Mouse (Mus musculus) MEL (cell line): ENCODE data around the gene Grik4. TPM values are rescaled to one million over a fixed set of nuclear protein-coding genes. Genes with fewer than 3 reads are reported as not detected.

Experiments
- DNase-seq: peaks from one replicate; pipeline ENCODE4 v3.0.0; 2011; ENCODE audit warnings: low read depth, low spot score
- H3K27ac ChIP-seq: 2 replicates; pipeline ENCODE4 v1.5.1; 2012; ENCODE audit warnings: low read depth, mild to moderate bottlenecking, control low read depth, low read length, moderate library complexity; ENCODE audit not compliant: control insufficient read depth
- H3K27me3 ChIP-seq, 2 experiments: fragments of 150-350 bp in 1 of 2; sonication (generic) in 1 of 2; 2 replicates each; pipeline ENCODE4 v1.6.1; 2012; ENCODE audit warnings: low read length in 2 of 2, mild to moderate bottlenecking in 2 of 2, improper control_type of control experiment in 1 of 2, moderate library complexity in 1 of 2; ENCODE audit not compliant: insufficient read depth in 2 of 2, control insufficient read depth in 1 of 2
- H3K36me3 ChIP-seq, 2 experiments: 2 replicates each; pipeline ENCODE4 v1.6.1; 2012 to 2014; ENCODE audit warnings: low read length in 2 of 2, improper control_type of control experiment in 1 of 2, inconsistent platforms in 1 of 2, mild to moderate bottlenecking in 1 of 2; ENCODE audit not compliant: insufficient read depth in 2 of 2, control insufficient read depth in 1 of 2
- H3K4me1 ChIP-seq, 2 experiments: fragments of 150-350 bp in 1 of 2; sonication (generic) in 1 of 2; 2 replicates each; pipeline ENCODE4 v1.6.1; 2012; ENCODE audit warnings: low read length in 2 of 2, improper control_type of control experiment in 1 of 2, mild to moderate bottlenecking in 1 of 2; ENCODE audit not compliant: insufficient read depth in 2 of 2, control insufficient read depth in 1 of 2
- H3K4me3 ChIP-seq, 2 experiments: fragments of 150-350 bp in 1 of 2; sonication (generic) in 1 of 2; 2 replicates each; pipeline ENCODE4 v1.5.1; 2012; ENCODE audit warnings: low read depth in 2 of 2, low read length in 2 of 2, mild to moderate bottlenecking in 2 of 2, moderate library complexity in 2 of 2, control low read depth in 1 of 2, improper control_type of control experiment in 1 of 2; ENCODE audit not compliant: control insufficient read depth in 1 of 2, insufficient read depth in 1 of 2
- H3K79me2 ChIP-seq: 2 replicates; pipeline ENCODE4 v1.6.1; 2012; ENCODE audit warnings: mild to moderate bottlenecking, low read length, moderate library complexity; ENCODE audit not compliant: control insufficient read depth, poor library complexity, insufficient read depth
- H3K9ac ChIP-seq: 2 replicates; pipeline ENCODE4 v1.6.1; 2012; ENCODE audit warnings: low read depth, mild to moderate bottlenecking, control low read depth, low read length, moderate library complexity; ENCODE audit not compliant: control insufficient read depth, poor library complexity, severe bottlenecking
- H3K9me3 ChIP-seq: fragments of 150-350 bp; sonication (generic); replicated peaks from 2 replicates; pipeline ENCODE4 v1.6.1; 2012; ENCODE audit warnings: mild to moderate bottlenecking, low read length, improper control_type of control experiment, moderate library complexity; ENCODE audit not compliant: insufficient read depth
- CHD1 ChIP-seq: IDR thresholded peaks from 2 replicates; pipeline ENCODE4 v1.6.1; 2012; ENCODE audit warnings: low read depth, mild to moderate bottlenecking, inconsistent platforms, low read length, improper control_type of control experiment
- ELF1 ChIP-seq: IDR thresholded peaks from 2 replicates; pipeline ENCODE4 v1.6.1; 2014; ENCODE audit warnings: low read depth, mild to moderate bottlenecking, inconsistent platforms, low read length, improper control_type of control experiment, moderate library complexity
- GATA1 ChIP-seq: IDR thresholded peaks from 2 replicates; pipeline ENCODE4 v1.6.1; 2011; ENCODE audit warnings: low read depth, low read length, improper control_type of control experiment
- JUND ChIP-seq: IDR thresholded peaks from 2 replicates; pipeline ENCODE4 v1.6.1; 2011; ENCODE audit warnings: low read depth, mild to moderate bottlenecking, improper control_type of control experiment, low read length
- MAX ChIP-seq: IDR thresholded peaks from 2 replicates; pipeline ENCODE4 v1.6.1; 2011; ENCODE audit warnings: low read length, improper control_type of control experiment
- MAZ ChIP-seq: IDR thresholded peaks from 2 replicates; pipeline ENCODE4 v1.6.1; 2012; ENCODE audit warnings: low read depth, mild to moderate bottlenecking, inconsistent platforms, low read length, improper control_type of control experiment
- MEF2A ChIP-seq: IDR thresholded peaks from 2 replicates; pipeline ENCODE4 v1.6.1; 2014; ENCODE audit warnings: low read depth, mild to moderate bottlenecking, inconsistent platforms, low read length, improper control_type of control experiment; ENCODE audit not compliant: poor library complexity, insufficient replicate concordance, severe bottlenecking; ENCODE audit errors: extremely low read depth
- MXI1 ChIP-seq: IDR thresholded peaks from 2 replicates; pipeline ENCODE4 v1.6.1; 2011; ENCODE audit warnings: mild to moderate bottlenecking, low read depth, low read length, improper control_type of control experiment
- NELFE ChIP-seq: IDR thresholded peaks from 2 replicates; pipeline ENCODE4 v1.6.1; 2011; ENCODE audit warnings: low read depth, low read length, improper control_type of control experiment
- NRF1 ChIP-seq: IDR thresholded peaks from 2 replicates; pipeline ENCODE4 v1.6.1; 2014; ENCODE audit warnings: low read depth, mild to moderate bottlenecking, inconsistent platforms, low read length, improper control_type of control experiment, moderate library complexity; ENCODE audit not compliant: poor library complexity, insufficient read depth, severe bottlenecking
- POLR2A ChIP-seq, 2 experiments: IDR thresholded peaks; 2 replicates each; pipeline ENCODE4 v1.6.1; 2011 to 2012; ENCODE audit warnings: low read length in 2 of 2, mild to moderate bottlenecking in 2 of 2, control low read depth in 1 of 2, improper control_type of control experiment in 1 of 2, low read depth in 1 of 2, moderate library complexity in 1 of 2; ENCODE audit not compliant: control insufficient read depth in 1 of 2, insufficient read depth in 1 of 2, poor library complexity in 1 of 2
- POLR2AphosphoS2 ChIP-seq: IDR thresholded peaks from 2 replicates; pipeline ENCODE4 v1.6.1; 2011; ENCODE audit warnings: low read length, improper control_type of control experiment
- POLR2AphosphoS5 ChIP-seq: IDR thresholded peaks from 2 replicates; pipeline ENCODE4 v1.6.1; 2012; ENCODE audit warnings: low read depth, borderline replicate concordance, mild to moderate bottlenecking, inconsistent platforms, low read length, moderate library complexity, mixed read lengths
- RCOR1 ChIP-seq: IDR thresholded peaks from 2 replicates; pipeline ENCODE4 v1.6.1; 2012; ENCODE audit warnings: low read depth, mild to moderate bottlenecking, inconsistent platforms, low read length, improper control_type of control experiment
- SIN3A ChIP-seq: IDR thresholded peaks from 2 replicates; pipeline ENCODE4 v1.6.1; 2012; ENCODE audit warnings: low read length, improper control_type of control experiment, inconsistent platforms
- SMC3 ChIP-seq: IDR thresholded peaks from 2 replicates; pipeline ENCODE4 v1.6.1; 2011; ENCODE audit warnings: low read depth, low read length, improper control_type of control experiment
- TAL1 ChIP-seq: IDR thresholded peaks from 2 replicates; pipeline ENCODE4 v1.6.1; 2012; ENCODE audit warnings: mild to moderate bottlenecking, inconsistent platforms, low read length, moderate library complexity, mixed read lengths
- UBTF ChIP-seq: IDR thresholded peaks from 2 replicates; pipeline ENCODE4 v1.6.1; 2012; ENCODE audit warnings: low read depth, mild to moderate bottlenecking, inconsistent platforms, low read length, improper control_type of control experiment, moderate library complexity, borderline replicate concordance; ENCODE audit not compliant: insufficient read depth
- USF1 ChIP-seq: IDR thresholded peaks from 2 replicates; pipeline ENCODE4 v1.6.1; 2014; ENCODE audit warnings: low read depth, mild to moderate bottlenecking, inconsistent platforms, low read length, improper control_type of control experiment, moderate library complexity
- ZNF384 ChIP-seq: IDR thresholded peaks from 2 replicates; pipeline ENCODE4 v1.6.1; 2012; ENCODE audit warnings: low read depth, mild to moderate bottlenecking, inconsistent platforms, low read length, improper control_type of control experiment
- polyA plus RNA-seq, 2 experiments: library from polyadenylated mRNA; stranded (reverse) in 1 of 2; unstranded in 1 of 2; fragments of >175 nt in 1 of 2; fragments of >200 nt in 1 of 2; gene quantifications; 2 replicates each; pipeline versions ENCODE4 v1.2.1 to v1.2.4; 2012; ENCODE audit warnings: low replicate concordance in 2 of 2, low read depth in 1 of 2; ENCODE audit not compliant: insufficient read length in 2 of 2, insufficient read depth in 1 of 2, missing spikeins in 1 of 2
- total RNA-seq: library from RNA; depleted of rRNA; stranded (reverse); fragments of 300-350 nt; gene quantifications from 2 replicates; pipeline ENCODE4 v1.2.3, GENCODE M21; 2012

Grik4 gene
- total and polyA plus RNA-seq, 3 experiments: 0.17 TPM; not detected in 2

DNA sequence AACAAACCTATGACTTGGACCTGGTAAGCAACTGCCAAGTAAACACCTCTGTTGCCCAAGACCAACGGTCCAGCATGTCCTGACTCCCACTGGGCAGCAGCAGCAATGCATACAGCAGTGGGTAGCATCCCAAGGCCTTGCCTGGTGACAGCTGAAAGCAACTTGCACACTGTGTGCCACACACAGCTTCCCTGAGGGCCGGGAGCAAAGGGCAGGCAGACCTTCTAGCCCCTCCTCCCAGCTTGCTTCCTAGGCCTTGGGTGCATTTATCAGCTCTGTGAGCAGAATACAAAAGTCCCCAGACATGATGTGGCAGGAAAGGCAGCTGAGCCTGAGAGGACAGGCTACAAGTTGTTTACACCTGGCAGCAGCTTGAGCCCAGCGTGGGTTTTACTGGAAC lies 37.3 kb downstream of the Grik4 start:
- H3K9ac ChIP-seq: no peak overlapping the region
- no peaks in the 10 kb centered on the region for H3K36me3 ChIP-seq
- no peak overlapping the region for H3K27ac ChIP-seq
- H3K4me1 ChIP-seq: no peaks in the 10 kb centered on the region
- DNase-seq: no peak
- no peaks in the 10 kb centered on the region for H3K79me2 ChIP-seq
- H3K27me3 ChIP-seq: no peaks in the 10 kb centered on the region
- no peaks in the 10 kb centered on the region for H3K9me3 ChIP-seq
- no peak for TF ChIP-seq UBTF
- no peak for TF ChIP-seq MEF2A
- no peak for TF ChIP-seq POLR2AphosphoS2
- no peak for TF ChIP-seq JUND
- no peak for TF ChIP-seq SMC3
- no peak for TF ChIP-seq MAZ
- H3K4me3 ChIP-seq: no peak overlapping the region

DNA sequence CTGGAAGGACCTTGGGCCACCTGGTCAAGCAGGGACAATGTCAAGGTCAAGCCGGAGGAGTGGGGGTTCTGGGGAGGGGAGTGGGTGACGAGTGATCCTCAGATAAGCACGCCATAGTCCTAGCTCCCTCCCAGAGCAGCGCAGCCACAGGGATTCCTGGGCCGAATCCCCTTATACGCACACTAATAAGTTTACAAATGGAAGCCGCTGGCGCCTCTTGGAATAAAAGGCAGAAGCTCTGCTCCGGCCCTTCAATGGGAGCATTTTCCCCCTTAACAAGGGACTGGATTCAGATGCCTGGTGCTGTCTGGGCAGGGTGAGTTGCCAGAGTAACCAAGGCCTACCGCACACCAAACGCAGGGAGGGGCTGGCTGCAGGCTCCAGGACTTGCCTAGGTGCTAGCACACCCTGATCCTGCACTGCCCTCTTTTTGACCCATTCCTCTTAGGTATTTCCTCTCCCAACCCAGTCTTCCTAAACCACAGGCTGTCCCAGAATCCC lies 46.2 kb downstream of the Grik4 start:
- no peaks in the 10 kb centered on the region for H3K27me3 ChIP-seq
- no peak for DNase-seq
- no peak overlapping the region for H3K4me3 ChIP-seq
- no peak overlapping the region for H3K27ac ChIP-seq
- H3K9me3 ChIP-seq: no peaks in the 10 kb centered on the region
- H3K9ac ChIP-seq: no peak overlapping the region
- H3K79me2 ChIP-seq: no peaks in the 10 kb centered on the region
- H3K4me1 ChIP-seq: no peaks in the 10 kb centered on the region
- no peaks in the 10 kb centered on the region for H3K36me3 ChIP-seq
- TF ChIP-seq MAX (no peak), NRF1 (no peak), CHD1 (no peak), SMC3 (no peak), USF1 (no peak), POLR2A (IDR thresholded peaks at IDR 0.05; ENCODE audit: control insufficient read depth in 1 of 2, insufficient read depth in 1 of 2, low read depth in 1 of 2, low read length in 2 of 2, poor library complexity in 1 of 2) (no peak), SIN3A (no peak), GATA1 (no peak), POLR2AphosphoS2 (no peak), TAL1 (no peak), ZNF384 (no peak), MAZ (no peak)

DNA sequence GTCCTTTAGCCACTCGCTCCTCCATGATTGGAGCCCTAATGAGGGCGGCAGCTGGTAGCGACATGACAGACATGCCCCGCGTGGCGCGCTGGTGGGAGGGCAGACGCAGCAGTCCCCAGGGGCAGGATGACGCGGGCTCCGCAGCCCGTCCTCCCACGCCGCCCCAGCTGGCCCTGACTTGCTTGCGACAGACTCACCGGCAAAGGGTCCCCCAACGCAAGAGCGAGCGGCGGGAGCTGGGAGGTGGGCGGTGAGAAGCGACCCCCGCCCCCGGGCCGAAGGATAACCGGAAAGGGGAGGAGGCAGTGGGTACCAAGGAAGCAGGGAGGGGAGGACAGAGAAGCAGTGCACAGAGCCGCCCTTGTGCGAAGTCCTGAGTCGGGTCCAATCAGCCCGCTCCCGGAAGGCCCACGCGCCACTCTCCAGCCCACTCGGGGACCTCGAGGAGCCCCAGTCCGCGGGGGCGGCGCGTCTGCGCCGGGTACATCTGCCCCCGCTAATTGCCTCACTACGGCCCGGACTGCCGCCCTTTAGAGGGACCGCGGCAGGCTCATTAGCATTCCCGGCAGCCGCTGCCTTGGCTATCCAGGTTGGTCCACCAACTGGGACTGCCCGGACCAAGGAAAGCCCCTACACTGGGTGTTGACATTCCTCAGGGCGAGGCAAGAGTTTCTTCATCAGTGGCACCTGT lies 46.8 kb downstream of the Grik4 start:
- no peak overlapping the region for H3K9ac ChIP-seq
- TF ChIP-seq RCOR1 (no peak), ZNF384 (no peak), POLR2AphosphoS5 (no peak), MXI1 (no peak), NELFE (no peak), UBTF (no peak), USF1 (no peak), ELF1 (no peak)
- H3K4me1 ChIP-seq: no peaks in the 10 kb centered on the region
- DNase-seq: no peak
- H3K27me3 ChIP-seq: no peaks in the 10 kb centered on the region
- H3K9me3 ChIP-seq: no peaks in the 10 kb centered on the region
- no peaks in the 10 kb centered on the region for H3K79me2 ChIP-seq
- H3K36me3 ChIP-seq: no peaks in the 10 kb centered on the region
- no peak overlapping the region for H3K4me3 ChIP-seq
- H3K27ac ChIP-seq: no peak overlapping the region
